Mouse (Mus musculus): Measurements from ENCODE around the gene Dock8.

GRCm38 (mm10) chr19:25000153-25000552 lies 819 bp downstream of the Dock8 start:
- TF ChIP-seq CHD1 (IDR thresholded peaks at IDR 0.05; ENCODE audit: low read depth, low read length) (no peak), POLR2AphosphoS2 (IDR thresholded peaks at IDR 0.05; ENCODE audit: low read depth, low read length) (no peak), CTCF (conservative IDR thresholded peaks at IDR 0.05 in 1 of 2, IDR thresholded peaks at IDR 0.05 in 1 of 2; ENCODE audit: low read depth in 2 of 2, low read length in 2 of 2) (no peak), POLR2A (IDR thresholded peaks at IDR 0.05; ENCODE audit: low read depth, low read length) (no peak), RCOR1 (conservative IDR thresholded peaks at IDR 0.05; ENCODE audit: low read depth, low read length) (no peak), NELFE (IDR thresholded peaks at IDR 0.05; ENCODE audit: low read depth, low read length) (no peak), EP300 (IDR thresholded peaks at IDR 0.05; ENCODE audit: low read length) (no peak), NRF1 (IDR thresholded peaks at IDR 0.05; ENCODE audit: low read depth, low read length) (no peak), UBTF (IDR thresholded peaks at IDR 0.05; ENCODE audit: low read depth, low read length) (no peak), MXI1 (IDR thresholded peaks at IDR 0.05; ENCODE audit: low read depth, low read length) (no peak), SMC3 (IDR thresholded peaks at IDR 0.05; ENCODE audit: low read depth, low read length) (no peak)
